Mouse (Mus musculus): ENCODE data around the gene Antxr2. TPM values are rescaled to one million over a fixed set of nuclear protein-coding genes. Genes with fewer than 3 reads are reported as not detected.

Gene Antxr2
- polyA plus RNA-seq (2012), result 0.02 TPM in 1 of 2 replicates, not detected in the other

- TF ChIP-seq TAL1 (IDR thresholded peaks at IDR 0.05; ENCODE audit: low read length) (no peak), GATA1 (IDR thresholded peaks at IDR 0.05; ENCODE audit: low read length) (no peak)
- H3K27me3 ChIP-seq (ENCODE audit: control insufficient read depth), result peaks cover 21% of the 10 kb centered on the region
- no peaks in the 10 kb centered on the region for H3K9me3 ChIP-seq (ENCODE audit: control insufficient read depth, low read length)
- peak within 1 kb of the TSS; percentile 58 for H3K4me3 ChIP-seq (replicated peaks)
- no peaks in the 10 kb centered on the region; the same call in 1 of the 2 replicates for H3K4me1 ChIP-seq (ENCODE audit: control insufficient read depth)
- H3K36me3 ChIP-seq (ENCODE audit: control insufficient read depth), result no peaks in the 10 kb centered on the region
Observed at GRCm38 (mm10) chr5:98030902-98031641, at the start of gene Antxr2. TSS of gene Antxr2 (minus strand) at chr5:98031043.

GRCm38 (mm10) chr5:98076612-98077011 lies 45.8 kb upstream of the Antxr2 start:
- Histone ChIP-seq H3K4me1 (ENCODE audit: control insufficient read depth) (no peaks in the 10 kb centered on the region), H3K9me3 (ENCODE audit: control insufficient read depth, low read length) (peaks cover 5% of the 10 kb centered on the region), H3K36me3 (ENCODE audit: control insufficient read depth) (no peaks in the 10 kb centered on the region), H3K27me3 (ENCODE audit: control insufficient read depth) (no peaks in the 10 kb centered on the region), H3K4me3 (replicated peaks) (no peak overlapping the region)
- TF ChIP-seq TAL1 (IDR thresholded peaks at IDR 0.05; ENCODE audit: low read length) (no peak), GATA1 (IDR thresholded peaks at IDR 0.05; ENCODE audit: low read length) (no peak)

- Histone ChIP-seq H3K36me3 (ENCODE audit: control insufficient read depth) (no peaks in the 10 kb centered on the region), H3K4me3 (replicated peaks) (no peak overlapping the region), H3K9me3 (ENCODE audit: control insufficient read depth, low read length) (peaks cover 5% of the 10 kb centered on the region), H3K27me3 (ENCODE audit: control insufficient read depth) (no peaks in the 10 kb centered on the region), H3K4me1 (ENCODE audit: control insufficient read depth) (no peaks in the 10 kb centered on the region)
- TF ChIP-seq GATA1 (IDR thresholded peaks at IDR 0.05; ENCODE audit: low read length) (no peak), TAL1 (IDR thresholded peaks at IDR 0.05; ENCODE audit: low read length) (no peak)
Observed at GRCm38 (mm10) chr5:98069191-98069590, 38.3 kb upstream of the Antxr2 start.

- no peak for TF ChIP-seq TAL1 (IDR thresholded peaks at IDR 0.05; ENCODE audit: low read length)
- Histone ChIP-seq H3K27me3 (ENCODE audit: control insufficient read depth) (no peaks in the 10 kb centered on the region), H3K4me3 (replicated peaks) (no peak overlapping the region), H3K4me1 (ENCODE audit: control insufficient read depth) (no peaks in the 10 kb centered on the region), H3K9me3 (ENCODE audit: control insufficient read depth, low read length) (no peaks in the 10 kb centered on the region), H3K36me3 (ENCODE audit: control insufficient read depth) (no peaks in the 10 kb centered on the region)
Observed at GRCm38 (mm10) chr5:98055275-98055674, 24.4 kb upstream of the Antxr2 start.

- Histone ChIP-seq H3K4me3 (replicated peaks) (no peak overlapping the region), H3K36me3 (ENCODE audit: control insufficient read depth) (no peaks in the 10 kb centered on the region), H3K27me3 (ENCODE audit: control insufficient read depth) (no peaks in the 10 kb centered on the region), H3K4me1 (ENCODE audit: control insufficient read depth) (no peaks in the 10 kb centered on the region), H3K9me3 (ENCODE audit: control insufficient read depth, low read length) (no peaks in the 10 kb centered on the region)
- TF ChIP-seq GATA1 (IDR thresholded peaks at IDR 0.05; ENCODE audit: low read length) (no peak), TAL1 (IDR thresholded peaks at IDR 0.05; ENCODE audit: low read length) (no peak)
Observed at GRCm38 (mm10) chr5:98054834-98055233, 24.0 kb upstream of the Antxr2 start.

- TF ChIP-seq TAL1 (IDR thresholded peaks at IDR 0.05; ENCODE audit: low read length) (no peak), GATA1 (IDR thresholded peaks at IDR 0.05; ENCODE audit: low read length) (no peak)
- H3K4me3 ChIP-seq (replicated peaks), result no peak overlapping the region
- no peaks in the 10 kb centered on the region for H3K36me3 ChIP-seq (ENCODE audit: control insufficient read depth)
Observed at GRCm38 (mm10) chr5:98034928-98035327, 4.1 kb upstream of the Antxr2 start.

GRCm38 (mm10) chr5:98034207-98034606 lies 3.4 kb upstream of the Antxr2 start:
- Histone ChIP-seq H3K36me3 (ENCODE audit: control insufficient read depth) (no peaks in the 10 kb centered on the region), H3K4me1 (ENCODE audit: control insufficient read depth) (no peaks in the 10 kb centered on the region; the same call in 1 of the 2 replicates), H3K27me3 (ENCODE audit: control insufficient read depth) (peaks cover 21% of the 10 kb centered on the region), H3K9me3 (ENCODE audit: control insufficient read depth, low read length) (no peaks in the 10 kb centered on the region), H3K4me3 (replicated peaks) (no peak overlapping the region)
- no peak for TF ChIP-seq TAL1 (IDR thresholded peaks at IDR 0.05; ENCODE audit: low read length)
- no peak for TF ChIP-seq GATA1 (IDR thresholded peaks at IDR 0.05; ENCODE audit: low read length)

More at GRCm38 (mm10) chr5:98034928-98035327, 4.1 kb upstream of the Antxr2 start:
- Histone ChIP-seq H3K27me3 (ENCODE audit: control insufficient read depth) (peaks cover 21% of the 10 kb centered on the region), H3K9me3 (ENCODE audit: control insufficient read depth, low read length) (no peaks in the 10 kb centered on the region), H3K4me1 (ENCODE audit: control insufficient read depth) (no peaks in the 10 kb centered on the region; the same call in 1 of the 2 replicates)

- no peaks in the 10 kb centered on the region; the same call in 1 of the 2 replicates for H3K4me1 ChIP-seq (ENCODE audit: control insufficient read depth)
- H3K27me3 ChIP-seq (ENCODE audit: control insufficient read depth), result peaks cover 21% of the 10 kb centered on the region
- H3K9me3 ChIP-seq (ENCODE audit: control insufficient read depth, low read length), result no peaks in the 10 kb centered on the region
- H3K4me3 ChIP-seq (replicated peaks), result no peak overlapping the region
- TF ChIP-seq GATA1 (IDR thresholded peaks at IDR 0.05; ENCODE audit: low read length) (no peak), TAL1 (IDR thresholded peaks at IDR 0.05; ENCODE audit: low read length) (no peak)
- no peaks in the 10 kb centered on the region for H3K36me3 ChIP-seq (ENCODE audit: control insufficient read depth)
Observed at GRCm38 (mm10) chr5:98032803-98033420, 2.1 kb upstream of the Antxr2 start.

GRCm38 (mm10) chr5:98030091-98030901 lies 547 bp downstream of the Antxr2 start:
- peak overlapping the region; percentile 58 for H3K4me3 ChIP-seq (replicated peaks)

More at GRCm38 (mm10) chr5:98030091-98030901, 547 bp downstream of the Antxr2 start:
- no peaks in the 10 kb centered on the region for H3K9me3 ChIP-seq (ENCODE audit: control insufficient read depth, low read length)
- no peaks in the 10 kb centered on the region; the same call in 1 of the 2 replicates for H3K36me3 ChIP-seq (ENCODE audit: control insufficient read depth)
- no peaks in the 10 kb centered on the region; the same call in 1 of the 2 replicates for H3K4me1 ChIP-seq (ENCODE audit: control insufficient read depth)
- no peak for TF ChIP-seq TAL1 (IDR thresholded peaks at IDR 0.05; ENCODE audit: low read length)
- no peak for TF ChIP-seq GATA1 (IDR thresholded peaks at IDR 0.05; ENCODE audit: low read length)
- H3K27me3 ChIP-seq (ENCODE audit: control insufficient read depth), result peaks cover 21% of the 10 kb centered on the region

Measured in erythroblast, embryonic 14.5 days (primary cell).